Mouse (Mus musculus): ENCODE measurements around the gene Ppp6r2. TPM values are rescaled to one million over a fixed set of nuclear protein-coding genes. Genes with fewer than 3 reads are reported as not detected.

Ppp6r2 gene
- total and polyA plus RNA-seq, 3 experiments = 8.7 to 14.7 (median 10.3) TPM

GRCm38 (mm10) chr15:89170102-89170501, 41.3 kb upstream of the Ppp6r2 start:
- no peak for TF ChIP-seq UBTF (IDR thresholded peaks at IDR 0.05; ENCODE audit: low read depth, low read length)
- TF ChIP-seq SMC3 (IDR thresholded peaks at IDR 0.05; ENCODE audit: low read depth, low read length) = no peak
- no peak for TF ChIP-seq TCF12 (IDR thresholded peaks at IDR 0.05; ENCODE audit: low read depth, low read length)
- Histone ChIP-seq H3K4me1 (ENCODE audit: control insufficient read depth in 1 of 2, insufficient read depth in 2 of 2) (peaks cover 11 to 51% of the 10 kb centered on the region in 2 experiments; a peak in 3 of 4 replicates), H3K4me2 (ENCODE audit: insufficient read depth, low read depth, poor library complexity, severe bottlenecking) (no peak overlapping the region), H3K79me2 (replicated peaks; ENCODE audit: control insufficient read depth, extremely low read depth, insufficient read depth, poor library complexity, severe bottlenecking) (no peaks in the 10 kb centered on the region), H3K27ac (ENCODE audit: insufficient read depth, low read depth) (no peak overlapping the region), H3K4me3 (replicated peaks in 1 of 3; ENCODE audit: low read depth in 2 of 3, low read length in 2 of 3, poor library complexity in 1 of 3) (no peak overlapping the region), H3K27me3 (replicated peaks) (peaks cover 1% of the 10 kb centered on the region), H3K9me3 (replicated peaks; ENCODE audit: low read length) (no peaks in the 10 kb centered on the region), H3K36me3 (replicated peaks in 1 of 2; ENCODE audit: control insufficient read depth in 1 of 2, insufficient read depth in 1 of 2, low read length in 1 of 2) (peaks cover 19 to 27% of the 10 kb centered on the region in 2 experiments), H3K9ac (ENCODE audit: insufficient read depth, low read depth) (no peak overlapping the region)
- dilution Hi-C loops (cut with MboI; ENCODE audit: extremely low pct_ligation_motif_present, extremely low pct_unique_long_range_greater_than_20kb, low sequenced_read_pairs) (no loop called here), in situ Hi-C loops (cut with MboI; ENCODE audit: low pct_ligation_motif_present, low pct_unique_long_range_greater_than_20kb, low sequenced_read_pairs) (loop anchor here (5.0 kb wide), 1 partner anchor 37 kb away; no protein-coding TSS in a partner anchor)
- no peak for DNase-seq (ENCODE audit: extremely low read depth)

- Histone ChIP-seq H3K4me3 (replicated peaks in 1 of 3; ENCODE audit: low read depth in 2 of 3, low read length in 2 of 3, poor library complexity in 1 of 3) (no peak overlapping the region), H3K27me3 (replicated peaks) (peaks cover 1% of the 10 kb centered on the region), H3K27ac (ENCODE audit: insufficient read depth, low read depth) (no peak overlapping the region), H3K4me1 (ENCODE audit: control insufficient read depth in 1 of 2, insufficient read depth in 2 of 2) (peaks cover 11 to 51% of the 10 kb centered on the region in 2 experiments; a peak in 3 of 4 replicates), H3K4me2 (ENCODE audit: insufficient read depth, low read depth, poor library complexity, severe bottlenecking) (no peak overlapping the region; the same call in 1 of the 2 replicates), H3K9me3 (replicated peaks; ENCODE audit: low read length) (no peaks in the 10 kb centered on the region), H3K36me3 (replicated peaks in 1 of 2; ENCODE audit: control insufficient read depth in 1 of 2, insufficient read depth in 1 of 2, low read length in 1 of 2) (peaks cover 10 to 13% of the 10 kb centered on the region in 2 experiments), H3K9ac (ENCODE audit: insufficient read depth, low read depth) (no peak overlapping the region), H3K79me2 (replicated peaks; ENCODE audit: control insufficient read depth, extremely low read depth, insufficient read depth, poor library complexity, severe bottlenecking) (no peaks in the 10 kb centered on the region)
- TF ChIP-seq ZKSCAN1 (IDR thresholded peaks at IDR 0.05; ENCODE audit: borderline replicate concordance, low read depth, low read length) = no peak
- no peak for TF ChIP-seq JUN (IDR thresholded peaks at IDR 0.05; ENCODE audit: insufficient read depth, low read depth, low read length)
- TF ChIP-seq BHLHE40 (IDR thresholded peaks at IDR 0.05; ENCODE audit: low read depth, low read length) = no peak
- TF ChIP-seq CHD2 (IDR thresholded peaks at IDR 0.05; ENCODE audit: low read length) = no peak
- TF ChIP-seq E2F4 (IDR thresholded peaks at IDR 0.05; ENCODE audit: insufficient replicate concordance, low read depth, low read length) = no peak
- TF ChIP-seq TBP (conservative IDR thresholded peaks at IDR 0.05; ENCODE audit: low read depth, low read length) = no peak
- TF ChIP-seq IRF4 (IDR thresholded peaks at IDR 0.05; ENCODE audit: low read depth, low read length) = no peak
- TF ChIP-seq SIN3A (IDR thresholded peaks at IDR 0.05; ENCODE audit: low read length) = no peak
- TF ChIP-seq MAFK (IDR thresholded peaks at IDR 0.05; ENCODE audit: insufficient replicate concordance, low read length) = no peak
- TF ChIP-seq PAX5 (IDR thresholded peaks at IDR 0.05; ENCODE audit: low read length) = no peak
- no peak for TF ChIP-seq ELF1 (IDR thresholded peaks at IDR 0.05; ENCODE audit: low read depth, low read length)
- no peak for TF ChIP-seq GABPA (IDR thresholded peaks at IDR 0.05; ENCODE audit: insufficient replicate concordance, low read depth, low read length)
- TF ChIP-seq MXI1 (IDR thresholded peaks at IDR 0.05; ENCODE audit: low read depth, low read length) = no peak
- no peak for TF ChIP-seq NRF1 (IDR thresholded peaks at IDR 0.05; ENCODE audit: low read depth, low read length)
- TF ChIP-seq SMC3 (IDR thresholded peaks at IDR 0.05; ENCODE audit: low read depth, low read length) = no peak
- TF ChIP-seq JUND (conservative IDR thresholded peaks at IDR 0.05; ENCODE audit: low read depth, low read length) = no peak
- TF ChIP-seq NELFE (IDR thresholded peaks at IDR 0.05; ENCODE audit: low read depth, low read length) = no peak
- no peak for TF ChIP-seq RCOR1 (conservative IDR thresholded peaks at IDR 0.05; ENCODE audit: low read depth, low read length)
- dilution Hi-C loops (cut with MboI; ENCODE audit: extremely low pct_ligation_motif_present, extremely low pct_unique_long_range_greater_than_20kb, low sequenced_read_pairs) = no loop called here
- DNase-seq (ENCODE audit: extremely low read depth) = no peak
- in situ Hi-C loops (cut with MboI; ENCODE audit: low pct_ligation_motif_present, low pct_unique_long_range_greater_than_20kb, low sequenced_read_pairs) = loop anchor here (5.0 kb wide), 1 partner anchor 36 kb away; no protein-coding TSS in a partner anchor
These were observed 39.8 kb upstream of the Ppp6r2 start for GRCm38 (mm10) chr15:89171526-89172051.
